Mouse (Mus musculus) myocyte (in vitro differentiated cells): ENCODE results near the gene Galr3. TPM values are rescaled to one million over a fixed set of nuclear protein-coding genes. Genes with fewer than 3 reads are reported as not detected.
A peak's percentile ranks its signal among the peaks of the same experiment; 100 is the strongest.

Experiments
- H3K27me3 ChIP-seq: one replicate; pipeline ENCODE4 v1.6.1; 2011; ENCODE audit not compliant: control insufficient read depth, insufficient read depth, insufficient read length
- H3K36me3 ChIP-seq: one replicate; pipeline ENCODE4 v1.6.1; 2011; ENCODE audit not compliant: control insufficient read depth, insufficient read depth
- H3K4me2 ChIP-seq: one replicate; pipeline ENCODE4 v1.6.1; 2011; ENCODE audit warnings: low read depth, control low read depth
- H3K4me3 ChIP-seq: one replicate; pipeline ENCODE4 v1.5.1; 2011; ENCODE audit warnings: mild to moderate bottlenecking, control low read depth, moderate library complexity
- H3K79me2 ChIP-seq: one replicate; pipeline ENCODE4 v1.6.1; 2011; ENCODE audit not compliant: control insufficient read depth, insufficient read depth
- H3ac ChIP-seq: one replicate; pipeline ENCODE4 v1.6.1; 2011; ENCODE audit not compliant: control insufficient read depth, insufficient read length
- CEBPB ChIP-seq: IDR thresholded peaks from 2 replicates; pipeline ENCODE4 v1.6.1; 2011; ENCODE audit warnings: mild to moderate bottlenecking, moderate library complexity; ENCODE audit not compliant: poor library complexity, insufficient read depth, severe bottlenecking
- E2F4 ChIP-seq: IDR thresholded peaks from one replicate; pipeline ENCODE4 v1.6.1; 2011; ENCODE audit warnings: mild to moderate bottlenecking, control low read depth, moderate library complexity; ENCODE audit not compliant: insufficient read depth
- MAX ChIP-seq: IDR thresholded peaks from one replicate; pipeline ENCODE4 v1.6.1; 2011; ENCODE audit warnings: low read depth, mild to moderate bottlenecking, control low read depth
- MYOD1 ChIP-seq, 3 experiments: IDR thresholded peaks; one replicate each; pipeline ENCODE4 v1.6.1; 2011; ENCODE audit warnings: control low read depth in 2 of 3, low read depth in 2 of 3, mild to moderate bottlenecking in 2 of 3, moderate library complexity in 1 of 3; ENCODE audit not compliant: insufficient read length in 2 of 3, control insufficient read depth in 1 of 3
- MYOG ChIP-seq, 3 experiments: IDR thresholded peaks; one replicate each; pipeline ENCODE4 v1.6.1; 2011; ENCODE audit warnings: control low read depth in 2 of 3, low read depth in 2 of 3, mild to moderate bottlenecking in 2 of 3; ENCODE audit not compliant: insufficient read length in 2 of 3, control insufficient read depth in 1 of 3, insufficient read depth in 1 of 3
- POLR2A ChIP-seq: IDR thresholded peaks from one replicate; pipeline ENCODE4 v1.6.1; 2011; ENCODE audit warnings: low read depth, mild to moderate bottlenecking, control low read depth, moderate library complexity; ENCODE audit not compliant: insufficient read length
- POLR2AphosphoS2 ChIP-seq: IDR thresholded peaks from one replicate; pipeline ENCODE4 v1.6.1; 2011; ENCODE audit warnings: low read depth, control low read depth; ENCODE audit not compliant: insufficient read length
- REST ChIP-seq: IDR thresholded peaks from one replicate; pipeline ENCODE4 v1.6.1; 2011; ENCODE audit warnings: mild to moderate bottlenecking, control low read depth, moderate library complexity; ENCODE audit not compliant: insufficient read depth, insufficient read length
- SRF ChIP-seq: IDR thresholded peaks from one replicate; pipeline ENCODE4 v1.6.1; 2011; ENCODE audit warnings: low read depth; ENCODE audit not compliant: control insufficient read depth, insufficient read length
- TCF12 ChIP-seq: IDR thresholded peaks from one replicate; pipeline ENCODE4 v1.6.1; 2011; ENCODE audit warnings: mild to moderate bottlenecking, control low read depth; ENCODE audit not compliant: poor library complexity, insufficient read depth, severe bottlenecking
- TCF3 ChIP-seq: IDR thresholded peaks from one replicate; pipeline ENCODE4 v1.6.1; 2011; ENCODE audit warnings: low read depth, control low read depth; ENCODE audit not compliant: insufficient read length
- USF1 ChIP-seq: IDR thresholded peaks from one replicate; pipeline ENCODE4 v1.6.1; 2011; ENCODE audit warnings: low read depth, mild to moderate bottlenecking, control low read depth, moderate library complexity
- polyA plus RNA-seq: library from polyadenylated mRNA; unstranded; fragments of >200 nt; fragmentation: generic; extraction: Trizol; gene quantifications from one replicate; pipeline ENCODE4 v1.2.1, GENCODE M21; 2012; ENCODE audit warnings: missing spikeins

Galr3 gene
- polyA plus RNA-seq, 1 experiment = 0.44 TPM

- Histone ChIP-seq H3K4me3 (peak within 1 kb of the TSS; percentile 75), H3K4me2 (peak within 1 kb of the TSS; percentile 97), H3K36me3 (peaks cover 36% of the 10 kb centered on the region), H3ac (peak within 1 kb of the TSS; percentile 65), H3K27me3 (no peaks in the 10 kb centered on the region), H3K79me2 (peaks cover 24% of the 10 kb centered on the region)
- TF ChIP-seq POLR2A = peak; percentile 88
- TF ChIP-seq MYOD1 (IDR thresholded peaks at IDR 0.05; ENCODE audit: control insufficient read depth in 1 of 3, insufficient read length in 2 of 3, low read depth in 2 of 3) = no peak
- peak; percentile 59 for TF ChIP-seq POLR2AphosphoS2
- TF ChIP-seq MYOG (IDR thresholded peaks at IDR 0.05; ENCODE audit: control insufficient read depth in 1 of 3, insufficient read depth in 1 of 3, insufficient read length in 2 of 3, low read depth in 2 of 3) = peak in 1 of 3 experiments; percentile 20
- TF ChIP-seq SRF = no peak
- TF ChIP-seq E2F4 = peak; percentile 71
- no peak for TF ChIP-seq REST
Observed at GRCm38 (mm10) chr15:79074913-79075532, 33.3 kb downstream of the Galr3 start, which contains the start of gene Eif3l. Gene Eif3l (plus strand): TSS chr15:79075179.

- H3K36me3 ChIP-seq = peaks cover 42% of the 10 kb centered on the region
- H3K4me2 ChIP-seq = peak overlapping the region; percentile 97
- no peaks in the 10 kb centered on the region for H3K27me3 ChIP-seq
- H3K4me3 ChIP-seq = peak overlapping the region; percentile 75
- H3ac ChIP-seq = peak overlapping the region; percentile 65
- no peak for TF ChIP-seq TCF12
- TF ChIP-seq POLR2A = no peak
- no peak for TF ChIP-seq MAX
- no peak for TF ChIP-seq CEBPB
- H3K79me2 ChIP-seq = peaks cover 24% of the 10 kb centered on the region
Observed at GRCm38 (mm10) chr15:79075658-79076365, 34.1 kb downstream of the Galr3 start.

GRCm38 (mm10) chr15:79079567-79079966 is 37.9 kb downstream of the Galr3 start:
- Histone ChIP-seq H3K79me2 (peaks cover 24% of the 10 kb centered on the region), H3K4me2 (no peak overlapping the region), H3ac (no peak overlapping the region), H3K27me3 (no peaks in the 10 kb centered on the region), H3K36me3 (peaks cover 71% of the 10 kb centered on the region), H3K4me3 (no peak overlapping the region)
- TF ChIP-seq TCF12 = no peak
- TF ChIP-seq POLR2AphosphoS2 = no peak
- TF ChIP-seq REST = no peak
- no peak for TF ChIP-seq MYOG (IDR thresholded peaks at IDR 0.05; ENCODE audit: control insufficient read depth in 1 of 3, insufficient read depth in 1 of 3, insufficient read length in 2 of 3, low read depth in 2 of 3)
- no peak for TF ChIP-seq CEBPB
- TF ChIP-seq USF1 = no peak
- TF ChIP-seq MYOD1 (IDR thresholded peaks at IDR 0.05; ENCODE audit: control insufficient read depth in 1 of 3, insufficient read length in 2 of 3, low read depth in 2 of 3) = no peak
- TF ChIP-seq MAX = no peak
- TF ChIP-seq TCF3 = no peak
- TF ChIP-seq POLR2A = no peak
- no peak for TF ChIP-seq E2F4

GRCm38 (mm10) chr15:79092284-79092683 is 50.6 kb downstream of the Galr3 start:
- TF ChIP-seq MYOD1 (IDR thresholded peaks at IDR 0.05; ENCODE audit: control insufficient read depth in 1 of 3, insufficient read length in 2 of 3, low read depth in 2 of 3) = peak in 1 of 3 experiments; percentile 13
- no peak for TF ChIP-seq USF1
- no peak overlapping the region for H3K4me2 ChIP-seq
- H3ac ChIP-seq = no peak overlapping the region
- peaks cover 65% of the 10 kb centered on the region for H3K36me3 ChIP-seq
- no peak overlapping the region for H3K4me3 ChIP-seq
- H3K79me2 ChIP-seq = no peaks in the 10 kb centered on the region
- H3K27me3 ChIP-seq = no peaks in the 10 kb centered on the region

Other genes starting within 250 kb of the Galr3 start
- 1.4 TPM for gene Card10, start 238.8 kb upstream of the Galr3 start, polyA plus RNA-seq
- 76.0 TPM for gene Cdc42ep1, start 199.3 kb upstream of the Galr3 start, polyA plus RNA-seq
- 2.2 TPM for gene Lgals2, start 186.4 kb upstream of the Galr3 start, polyA plus RNA-seq
- gene Gga1, start 164.7 kb upstream of the Galr3 start, polyA plus RNA-seq = 89.3 TPM
- gene Gm49510, start 142.2 kb upstream of the Galr3 start, polyA plus RNA-seq = 0.04 TPM
- gene Sh3bp1, start 142.1 kb upstream of the Galr3 start, polyA plus RNA-seq = 11.1 TPM
- gene Pdxp, start 128.0 kb upstream of the Galr3 start, polyA plus RNA-seq = 33.1 TPM
- 13,722 TPM for gene Lgals1, start 115.2 kb upstream of the Galr3 start, polyA plus RNA-seq
- gene Nol12, start 107.0 kb upstream of the Galr3 start, polyA plus RNA-seq = 101 TPM
- 19.9 TPM for gene Triobp, start 94.2 kb upstream of the Galr3 start, polyA plus RNA-seq
- 423 TPM for gene H1f0, start 13.4 kb upstream of the Galr3 start, polyA plus RNA-seq
- 36.1 TPM for gene Ankrd54, start 21.0 kb downstream of the Galr3 start, polyA plus RNA-seq
- gene Eif3l, start 33.3 kb downstream of the Galr3 start, polyA plus RNA-seq = 315 TPM
- 18.0 TPM for gene Micall1, start 67.0 kb downstream of the Galr3 start, polyA plus RNA-seq
- 388 TPM for gene Polr2f, start 99.1 kb downstream of the Galr3 start, polyA plus RNA-seq
- 15.2 TPM for gene 1700088E04Rik, start 99.4 kb downstream of the Galr3 start, polyA plus RNA-seq
- not detected for gene Sox10, start 123.4 kb downstream of the Galr3 start, polyA plus RNA-seq
- 26.0 TPM for gene Pick1, start 187.3 kb downstream of the Galr3 start, polyA plus RNA-seq
- 0.05 TPM for gene Gm49486, start 187.5 kb downstream of the Galr3 start, polyA plus RNA-seq
- gene Slc16a8, start 212.9 kb downstream of the Galr3 start, polyA plus RNA-seq = 0.25 TPM
- 1.7 TPM for gene Baiap2l2, start 243.7 kb downstream of the Galr3 start, polyA plus RNA-seq